Mouse (Mus musculus): ENCODE measurements around the gene Lrrc36. TPM values are rescaled to one million over a fixed set of nuclear protein-coding genes. Genes with fewer than 3 reads are reported as not detected.
A peak's percentile ranks its signal among the peaks of the same experiment; 100 is the strongest.

Lrrc36 gene
- total and polyA plus RNA-seq, 2 experiments from 2014 or later = 0.23 to 0.56 TPM

GRCm38 (mm10) chr8:105466700-105467291 is 53.4 kb downstream of the Lrrc36 start:
- Histone ChIP-seq H3K9me3 (replicated peaks; ENCODE audit: control insufficient read depth, low read length) (no peaks in the 10 kb centered on the region), H3K27ac (ENCODE audit: low read depth) (no peak overlapping the region), H3K4me1 (ENCODE audit: control insufficient read depth, insufficient read depth) (peaks cover 18% of the 10 kb centered on the region), H3K36me3 (replicated peaks; ENCODE audit: control insufficient read depth, insufficient read depth, low read length) (0 out of 2 replicates have a peak, but pooled peaks cover 3% of the 10 kb centered on the region), H3K27me3 (ENCODE audit: control insufficient read depth, insufficient read depth, low read length) (no peaks in the 10 kb centered on the region), H3K4me3 (ENCODE audit: low read depth, low read length) (no peak overlapping the region), H3K4me2 (ENCODE audit: low read depth, low read length) (no peak overlapping the region), H3K9ac (replicated peaks; ENCODE audit: low read depth, low read length) (no peak overlapping the region)
- DNase-seq (ENCODE audit: low spot score) (no peak), ATAC-seq (ENCODE audit: insufficient read depth, low read depth) (no peak)
- TF ChIP-seq CTCF (IDR thresholded peaks at IDR 0.05; ENCODE audit: low read depth) (peak; percentile 15), EP300 (IDR thresholded peaks at IDR 0.05; ENCODE audit: low read depth) (no peak)
- WGBS = 65% methylated on average over 7 of the region's 7 CpGs

- no peaks in the 10 kb centered on the region for H3K27me3 ChIP-seq (ENCODE audit: control insufficient read depth, insufficient read depth, low read length)
- peaks cover 19% of the 10 kb centered on the region for H3K4me1 ChIP-seq (ENCODE audit: control insufficient read depth, insufficient read depth)
- no peak overlapping the region for H3K9ac ChIP-seq (replicated peaks; ENCODE audit: low read depth, low read length)
- 92% methylated on average over 10 of the region's 10 CpGs for WGBS
- DNase-seq (ENCODE audit: low spot score) (no peak), ATAC-seq (ENCODE audit: insufficient read depth, low read depth) (no peak)
- no peak overlapping the region for H3K27ac ChIP-seq (ENCODE audit: low read depth)
- peaks cover 6% of the 10 kb centered on the region; the same call in 1 of the 2 replicates for H3K36me3 ChIP-seq (replicated peaks; ENCODE audit: control insufficient read depth, insufficient read depth, low read length)
- no peaks in the 10 kb centered on the region for H3K9me3 ChIP-seq (replicated peaks; ENCODE audit: control insufficient read depth, low read length)
- H3K4me2 ChIP-seq (ENCODE audit: low read depth, low read length) = no peak overlapping the region
- TF ChIP-seq CTCF (IDR thresholded peaks at IDR 0.05; ENCODE audit: low read depth) = no peak
- no peak for TF ChIP-seq EP300 (IDR thresholded peaks at IDR 0.05; ENCODE audit: low read depth)
- no peak overlapping the region for H3K4me3 ChIP-seq (ENCODE audit: low read depth, low read length)
These were observed 54.1 kb downstream of the Lrrc36 start for GRCm38 (mm10) chr8:105467396-105467985.

GRCm38 (mm10) chr8:105468002-105468720 is 54.8 kb downstream of the Lrrc36 start:
- H3K4me3 ChIP-seq (ENCODE audit: low read depth, low read length) = no peak overlapping the region
- peaks cover 10% of the 10 kb centered on the region; the same call in 1 of the 2 replicates for H3K36me3 ChIP-seq (replicated peaks; ENCODE audit: control insufficient read depth, insufficient read depth, low read length)
- peaks cover 19% of the 10 kb centered on the region for H3K4me1 ChIP-seq (ENCODE audit: control insufficient read depth, insufficient read depth)
- no peaks in the 10 kb centered on the region for H3K9me3 ChIP-seq (replicated peaks; ENCODE audit: control insufficient read depth, low read length)
- H3K4me2 ChIP-seq (ENCODE audit: low read depth, low read length) = no peak overlapping the region
- H3K27me3 ChIP-seq (ENCODE audit: control insufficient read depth, insufficient read depth, low read length) = no peaks in the 10 kb centered on the region
- H3K9ac ChIP-seq (replicated peaks; ENCODE audit: low read depth, low read length) = no peak overlapping the region
- 93% methylated on average over 27 of the region's 27 CpGs for WGBS
- DNase-seq (ENCODE audit: low spot score) (no peak), ATAC-seq (ENCODE audit: insufficient read depth, low read depth) (no peak)
- no peak for TF ChIP-seq EP300 (IDR thresholded peaks at IDR 0.05; ENCODE audit: low read depth)
- no peak overlapping the region for H3K27ac ChIP-seq (ENCODE audit: low read depth)

GRCm38 (mm10) chr8:105469041-105469695 is 55.8 kb downstream of the Lrrc36 start:
- ATAC-seq (ENCODE audit: insufficient read depth, low read depth) (no peak), DNase-seq (ENCODE audit: low spot score) (no peak)
- H3K27ac ChIP-seq (ENCODE audit: low read depth) = no peak overlapping the region
- TF ChIP-seq CTCF (IDR thresholded peaks at IDR 0.05; ENCODE audit: low read depth) (no peak), EP300 (IDR thresholded peaks at IDR 0.05; ENCODE audit: low read depth) (no peak)
- no peak overlapping the region for H3K4me3 ChIP-seq (ENCODE audit: low read depth, low read length)
- H3K27me3 ChIP-seq (ENCODE audit: control insufficient read depth, insufficient read depth, low read length) = no peaks in the 10 kb centered on the region
- H3K4me2 ChIP-seq (ENCODE audit: low read depth, low read length) = no peak overlapping the region
- no peaks in the 10 kb centered on the region for H3K9me3 ChIP-seq (replicated peaks; ENCODE audit: control insufficient read depth, low read length)
- peaks cover 24% of the 10 kb centered on the region for H3K4me1 ChIP-seq (ENCODE audit: control insufficient read depth, insufficient read depth)
- no peak overlapping the region for H3K9ac ChIP-seq (replicated peaks; ENCODE audit: low read depth, low read length)
- H3K36me3 ChIP-seq (replicated peaks; ENCODE audit: control insufficient read depth, insufficient read depth, low read length) = peaks cover 10% of the 10 kb centered on the region; the same call in 1 of the 2 replicates
- WGBS = 53% methylated on average over 6 of the region's 6 CpGs

- WGBS = 88% methylated on average over 5 of the region's 5 CpGs
- H3K4me2 ChIP-seq (ENCODE audit: low read depth, low read length) = peak overlapping the region; percentile 64; the same call in 1 of the 2 replicates
These were observed 56.4 kb downstream of the Lrrc36 start for GRCm38 (mm10) chr8:105469816-105470215.

More at GRCm38 (mm10) chr8:105469816-105470215, 56.4 kb downstream of the Lrrc36 start:
- no peaks in the 10 kb centered on the region for H3K9me3 ChIP-seq (replicated peaks; ENCODE audit: control insufficient read depth, low read length)
- H3K4me3 ChIP-seq (ENCODE audit: low read depth, low read length) = no peak overlapping the region
- DNase-seq (ENCODE audit: low spot score) = no peak
- no peaks in the 10 kb centered on the region for H3K27me3 ChIP-seq (ENCODE audit: control insufficient read depth, insufficient read depth, low read length)
- TF ChIP-seq EP300 (IDR thresholded peaks at IDR 0.05; ENCODE audit: low read depth) = no peak
- ATAC-seq (ENCODE audit: insufficient read depth, low read depth) = no peak
- H3K36me3 ChIP-seq (replicated peaks; ENCODE audit: control insufficient read depth, insufficient read depth, low read length) = peaks cover 10% of the 10 kb centered on the region; the same call in 1 of the 2 replicates
- H3K4me1 ChIP-seq (ENCODE audit: control insufficient read depth, insufficient read depth) = peaks cover 30% of the 10 kb centered on the region
- no peak overlapping the region for H3K27ac ChIP-seq (ENCODE audit: low read depth)
- no peak overlapping the region for H3K9ac ChIP-seq (replicated peaks; ENCODE audit: low read depth, low read length)

Data from heart, postnatal 0 days (tissue).